Mouse (Mus musculus): ENCODE measurements around the gene Tas2r138. TPM values are rescaled to one million over a fixed set of nuclear protein-coding genes. Genes with fewer than 3 reads are reported as not detected.
"Not testable (repeated sequence)": the region's sequence is repeated elsewhere in the genome, so short reads cannot be mapped to it uniquely, and the experiment has no call there.

Tas2r138 gene
- polyA plus RNA-seq, 1 experiment from 2014 or later = not detected

DNA sequence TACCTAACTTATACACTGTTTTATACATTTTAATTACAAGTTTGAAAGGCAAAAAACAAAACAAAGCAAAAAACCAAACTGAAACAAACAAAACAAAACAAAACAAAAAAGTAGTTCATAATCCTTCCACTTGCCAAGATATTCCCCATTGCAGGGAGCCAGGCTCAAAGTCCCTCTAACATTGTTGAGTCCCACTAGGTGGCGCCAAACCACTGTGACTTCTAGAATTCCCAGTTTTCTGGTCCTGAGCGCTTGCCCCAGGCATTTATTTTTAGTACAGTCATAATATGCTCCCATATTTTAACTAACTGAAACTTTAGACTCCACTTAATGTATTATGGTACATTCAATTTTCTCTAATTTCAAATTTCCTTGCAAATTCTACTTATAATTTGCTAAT is 4.9 kb upstream of the Tas2r138 start:
- Histone ChIP-seq H3K36me3 (ENCODE audit: insufficient read depth, low read length) (no peaks in the 10 kb centered on the region), H3K9me3 (ENCODE audit: low read length) (no peaks in the 10 kb centered on the region), H3K27me3 (ENCODE audit: insufficient read depth, low read length) (no peaks in the 10 kb centered on the region), H3K4me1 (ENCODE audit: insufficient read depth, low read length) (no peaks in the 10 kb centered on the region), H3K4me2 (replicated peaks; ENCODE audit: low read depth, low read length) (no peak overlapping the region), H3K9ac (replicated peaks; ENCODE audit: low read length) (no peak overlapping the region), H3K27ac (ENCODE audit: low read length) (no peak overlapping the region), H3K4me3 (ENCODE audit: low read length) (no peak overlapping the region)
- no peak for ATAC-seq (ENCODE audit: low FRiP score, low TSS enrichment)
- WGBS = 14% methylated on average over 2 of the region's 2 CpGs

DNA sequence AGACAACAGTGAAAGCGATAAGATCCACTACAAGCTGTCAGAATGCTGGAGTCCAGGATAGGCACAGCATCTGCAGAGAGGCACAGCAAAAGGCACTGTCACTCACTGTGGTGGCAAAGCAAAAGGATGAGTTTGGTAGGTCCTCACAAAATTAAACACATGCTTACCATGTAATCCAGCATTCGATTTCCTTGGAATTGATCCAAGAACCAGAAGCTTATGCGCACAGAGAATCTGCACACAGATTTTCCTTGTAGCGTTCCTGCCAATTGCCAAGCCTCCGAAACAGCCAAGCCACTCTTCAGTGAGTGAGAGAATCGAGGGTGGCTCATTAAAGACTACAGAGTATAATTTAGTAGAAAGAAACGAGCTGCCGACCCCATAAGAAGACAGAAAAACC is 2.9 kb downstream of the Tas2r138 start:
- Histone ChIP-seq H3K36me3 (ENCODE audit: insufficient read depth, low read length) (no peaks in the 10 kb centered on the region), H3K27me3 (ENCODE audit: insufficient read depth, low read length) (no peaks in the 10 kb centered on the region), H3K4me1 (ENCODE audit: insufficient read depth, low read length) (no peaks in the 10 kb centered on the region), H3K27ac (ENCODE audit: low read length) (no peak overlapping the region), H3K4me3 (ENCODE audit: low read length) (no peak overlapping the region), H3K9ac (replicated peaks; ENCODE audit: low read length) (no peak overlapping the region), H3K4me2 (replicated peaks; ENCODE audit: low read depth, low read length) (no peak overlapping the region), H3K9me3 (ENCODE audit: low read length) (no peaks in the 10 kb centered on the region)
- ATAC-seq (ENCODE audit: low FRiP score, low TSS enrichment) = no peak
- 80% methylated on average over 8 of the region's 8 CpGs for WGBS

DNA sequence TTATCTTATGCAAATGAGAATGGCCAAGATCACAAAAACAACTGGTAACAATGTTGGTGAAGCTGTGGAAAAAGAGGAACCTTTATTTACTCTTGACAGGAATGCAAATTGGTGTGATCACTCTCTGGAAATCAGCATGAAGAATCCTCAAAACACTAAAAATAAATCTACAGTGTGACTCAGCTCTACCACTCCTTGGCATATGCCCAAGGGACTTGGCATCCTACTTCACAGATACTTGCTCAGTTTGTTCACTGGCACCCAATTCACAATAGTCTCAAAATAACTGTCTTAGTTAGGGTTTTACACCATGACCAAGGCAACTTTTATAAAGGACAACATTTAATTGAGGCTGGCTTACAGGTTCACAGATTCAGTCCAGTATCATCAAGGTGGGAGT is 5.7 kb downstream of the Tas2r138 start:
- H3K27ac ChIP-seq (ENCODE audit: low read length) = no peak overlapping the region
- H3K4me2 ChIP-seq (replicated peaks; ENCODE audit: low read depth, low read length) = no peak overlapping the region
- H3K9me3 ChIP-seq (ENCODE audit: low read length) = no peaks in the 10 kb centered on the region
- H3K4me1 ChIP-seq (ENCODE audit: insufficient read depth, low read length) = no peaks in the 10 kb centered on the region
- no peak overlapping the region for H3K4me3 ChIP-seq (ENCODE audit: low read length)
- H3K9ac ChIP-seq (replicated peaks; ENCODE audit: low read length) = no peak overlapping the region
- ATAC-seq (ENCODE audit: low FRiP score, low TSS enrichment) = no peak
- H3K36me3 ChIP-seq (ENCODE audit: insufficient read depth, low read length) = no peaks in the 10 kb centered on the region
- no peaks in the 10 kb centered on the region for H3K27me3 ChIP-seq (ENCODE audit: insufficient read depth, low read length)

DNA sequence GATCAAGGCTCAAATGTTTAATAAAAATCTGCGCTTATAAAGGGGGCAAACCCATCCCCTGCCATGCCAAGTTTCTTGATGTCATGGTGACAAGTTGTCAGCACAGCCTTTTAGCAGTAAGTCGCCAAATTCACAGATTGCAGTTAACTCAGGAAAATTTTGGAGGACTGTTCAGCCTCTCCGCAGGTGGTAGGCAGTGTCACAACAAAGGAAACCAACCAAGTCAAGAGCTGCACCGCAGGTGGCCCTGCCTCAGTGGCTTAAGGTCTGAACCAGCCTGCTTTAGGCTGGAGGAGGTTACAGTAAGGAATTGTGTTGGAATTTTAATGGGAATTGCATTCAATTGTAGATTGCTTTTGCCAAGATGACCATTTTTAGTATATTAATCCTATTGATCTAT is 14.6 kb downstream of the Tas2r138 start:
- not testable (repeated sequence) for ATAC-seq (ENCODE audit: low FRiP score, low TSS enrichment)

DNA sequence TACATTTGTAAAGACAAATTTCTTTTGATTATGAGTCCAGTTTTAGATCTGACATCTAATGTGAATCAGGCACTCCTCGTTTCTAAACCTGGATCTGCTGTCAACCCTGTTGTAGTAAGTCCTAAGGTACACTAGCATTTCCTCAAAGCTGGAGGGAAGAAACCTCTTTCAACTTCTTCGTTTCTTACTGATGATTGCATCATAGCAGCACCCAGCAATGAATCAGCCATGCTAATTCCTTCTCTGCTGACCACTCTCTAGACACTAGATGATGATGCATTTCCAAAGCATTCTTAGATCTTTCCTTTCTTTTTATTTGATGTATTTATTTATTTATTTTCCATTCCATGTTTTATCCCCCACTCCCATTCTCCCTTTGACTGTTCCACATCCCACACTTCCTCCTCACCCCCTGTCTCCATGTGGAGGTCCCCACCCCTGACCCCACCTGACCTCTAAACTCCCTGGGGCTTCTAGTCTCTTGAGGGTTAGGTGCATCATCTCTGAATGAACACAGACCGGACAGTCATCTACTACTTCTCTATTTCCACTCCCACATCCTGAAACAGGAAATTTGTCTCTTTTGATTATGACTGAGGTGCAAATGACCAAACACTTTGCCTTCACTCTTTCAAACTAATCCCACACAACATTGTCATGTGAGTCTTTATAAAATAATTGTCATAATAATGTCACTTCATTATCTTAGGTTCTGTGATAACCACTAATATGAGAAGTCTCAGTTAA is 18.1 kb downstream of the Tas2r138 start:
- WGBS = 84% methylated on average over 3 of the region's 3 CpGs

More for the DNA sequence above, 14.6 kb downstream of the Tas2r138 start:
- not testable (repeated sequence) for H3K27me3 ChIP-seq (ENCODE audit: insufficient read depth, low read length); H3K27ac ChIP-seq (ENCODE audit: low read length); H3K4me3 ChIP-seq (ENCODE audit: low read length); H3K36me3 ChIP-seq (ENCODE audit: insufficient read depth, low read length); H3K9me3 ChIP-seq (ENCODE audit: low read length); H3K9ac ChIP-seq (replicated peaks; ENCODE audit: low read length); H3K4me2 ChIP-seq (replicated peaks; ENCODE audit: low read depth, low read length); H3K4me1 ChIP-seq (ENCODE audit: insufficient read depth, low read length)
- WGBS = 33% methylated on average over 4 of the region's 4 CpGs

DNA sequence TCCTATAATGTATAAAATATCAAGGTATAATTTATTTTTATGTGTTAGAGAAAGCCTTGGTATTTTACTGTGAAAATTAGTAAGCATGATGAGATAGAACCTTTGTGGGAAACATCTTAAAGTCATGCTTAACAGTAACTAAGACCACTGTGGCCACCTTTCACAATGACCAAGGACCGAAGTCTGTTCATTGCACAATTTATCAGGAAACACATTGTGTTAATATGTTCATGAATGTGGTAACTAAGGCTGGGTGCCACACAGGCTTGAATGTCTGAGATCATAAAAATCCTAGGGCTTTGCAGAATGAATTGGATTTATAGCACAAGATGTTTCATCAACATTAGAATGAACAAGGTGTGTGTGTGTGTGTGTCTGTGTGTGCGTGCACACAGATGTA is 24.8 kb downstream of the Tas2r138 start:
- no peaks in the 10 kb centered on the region for H3K36me3 ChIP-seq (ENCODE audit: insufficient read depth, low read length)
- H3K9ac ChIP-seq (replicated peaks; ENCODE audit: low read length) = no peak overlapping the region
- no peak for ATAC-seq (ENCODE audit: low FRiP score, low TSS enrichment)
- no peak overlapping the region for H3K4me3 ChIP-seq (ENCODE audit: low read length)
- no peak overlapping the region for H3K27ac ChIP-seq (ENCODE audit: low read length)
- no peaks in the 10 kb centered on the region for H3K9me3 ChIP-seq (ENCODE audit: low read length)
- no peak overlapping the region for H3K4me2 ChIP-seq (replicated peaks; ENCODE audit: low read depth, low read length)
- H3K4me1 ChIP-seq (ENCODE audit: insufficient read depth, low read length) = no peaks in the 10 kb centered on the region
- H3K27me3 ChIP-seq (ENCODE audit: insufficient read depth, low read length) = no peaks in the 10 kb centered on the region
- WGBS = 92% methylated on average over 2 of the region's 2 CpGs

More for the DNA sequence above, 18.1 kb downstream of the Tas2r138 start:
- H3K27ac ChIP-seq (ENCODE audit: low read length) = no peak overlapping the region
- ATAC-seq (ENCODE audit: low FRiP score, low TSS enrichment) = no peak
- no peak overlapping the region for H3K4me2 ChIP-seq (replicated peaks; ENCODE audit: low read depth, low read length)
- no peaks in the 10 kb centered on the region for H3K27me3 ChIP-seq (ENCODE audit: insufficient read depth, low read length)
- no peaks in the 10 kb centered on the region for H3K9me3 ChIP-seq (ENCODE audit: low read length)
- H3K36me3 ChIP-seq (ENCODE audit: insufficient read depth, low read length) = no peaks in the 10 kb centered on the region
- no peaks in the 10 kb centered on the region for H3K4me1 ChIP-seq (ENCODE audit: insufficient read depth, low read length)
- no peak overlapping the region for H3K9ac ChIP-seq (replicated peaks; ENCODE audit: low read length)
- H3K4me3 ChIP-seq (ENCODE audit: low read length) = no peak overlapping the region

DNA sequence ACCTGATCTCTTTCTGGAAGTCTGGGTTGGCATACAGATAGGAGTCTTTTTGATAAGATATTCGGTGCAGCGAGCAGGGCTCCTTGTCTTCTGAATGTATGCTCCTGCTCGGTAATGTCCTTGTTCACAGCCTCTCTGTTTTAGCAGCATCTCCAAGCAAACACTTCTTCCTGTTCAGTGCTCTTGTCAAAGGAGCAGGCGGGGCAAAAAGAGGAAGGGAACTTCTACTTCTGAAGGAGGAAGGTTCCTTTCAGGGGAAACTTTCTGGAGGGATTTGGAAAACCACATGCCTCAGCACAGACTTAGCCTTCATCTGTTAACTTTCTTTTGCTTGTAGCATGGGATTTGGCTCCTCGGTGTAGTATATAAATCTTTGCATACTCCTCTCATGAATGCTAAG is 27.5 kb downstream of the Tas2r138 start, which contains the start of gene Clec5a:
Gene Clec5a (minus strand): TSS at position 177 of the 400 bp plus-strand sequence.
- no peaks in the 10 kb centered on the region for H3K9me3 ChIP-seq (ENCODE audit: low read length)
- H3K9ac ChIP-seq (replicated peaks; ENCODE audit: low read length) = no peak within 1 kb of the TSS
- WGBS = 80% methylated on average over 5 of the region's 5 CpGs
- H3K4me2 ChIP-seq (replicated peaks; ENCODE audit: low read depth, low read length) = no peak within 1 kb of the TSS
- no peak within 1 kb of the TSS for H3K4me3 ChIP-seq (ENCODE audit: low read length)
- no peaks in the 10 kb centered on the region for H3K36me3 ChIP-seq (ENCODE audit: insufficient read depth, low read length)
- no peaks in the 10 kb centered on the region for H3K4me1 ChIP-seq (ENCODE audit: insufficient read depth, low read length)
- H3K27ac ChIP-seq (ENCODE audit: low read length) = no peak within 1 kb of the TSS
- ATAC-seq (ENCODE audit: low FRiP score, low TSS enrichment) = no peak
- H3K27me3 ChIP-seq (ENCODE audit: insufficient read depth, low read length) = no peaks in the 10 kb centered on the region

DNA sequence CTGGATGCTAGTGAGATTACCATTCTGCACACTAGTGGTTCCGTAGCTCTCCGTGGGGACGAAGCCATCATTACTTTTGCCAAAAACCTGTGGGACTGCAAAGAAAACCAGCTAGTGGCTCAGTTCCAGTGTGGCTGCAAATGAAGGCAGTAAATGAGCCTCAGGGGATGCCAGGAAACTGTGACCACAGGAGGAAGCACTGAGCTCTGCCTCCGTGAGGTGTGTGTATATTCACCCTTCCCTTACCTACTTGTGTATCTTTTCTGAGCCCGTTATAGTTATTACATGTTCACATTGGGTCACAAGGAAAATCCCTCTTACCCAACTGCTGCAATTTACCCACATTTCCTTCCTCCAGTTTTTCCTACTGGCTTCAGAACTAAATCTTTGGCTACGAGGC is 28.8 kb downstream of the Tas2r138 start:
- Histone ChIP-seq H3K27me3 (ENCODE audit: insufficient read depth, low read length) (no peaks in the 10 kb centered on the region), H3K9ac (replicated peaks; ENCODE audit: low read length) (no peak overlapping the region), H3K4me1 (ENCODE audit: insufficient read depth, low read length) (no peaks in the 10 kb centered on the region), H3K9me3 (ENCODE audit: low read length) (no peaks in the 10 kb centered on the region), H3K4me2 (replicated peaks; ENCODE audit: low read depth, low read length) (no peak overlapping the region), H3K36me3 (ENCODE audit: insufficient read depth, low read length) (no peaks in the 10 kb centered on the region), H3K27ac (ENCODE audit: low read length) (no peak overlapping the region), H3K4me3 (ENCODE audit: low read length) (no peak overlapping the region)
- WGBS = 83% methylated on average over 6 of the region's 6 CpGs
- ATAC-seq (ENCODE audit: low FRiP score, low TSS enrichment) = no peak

DNA sequence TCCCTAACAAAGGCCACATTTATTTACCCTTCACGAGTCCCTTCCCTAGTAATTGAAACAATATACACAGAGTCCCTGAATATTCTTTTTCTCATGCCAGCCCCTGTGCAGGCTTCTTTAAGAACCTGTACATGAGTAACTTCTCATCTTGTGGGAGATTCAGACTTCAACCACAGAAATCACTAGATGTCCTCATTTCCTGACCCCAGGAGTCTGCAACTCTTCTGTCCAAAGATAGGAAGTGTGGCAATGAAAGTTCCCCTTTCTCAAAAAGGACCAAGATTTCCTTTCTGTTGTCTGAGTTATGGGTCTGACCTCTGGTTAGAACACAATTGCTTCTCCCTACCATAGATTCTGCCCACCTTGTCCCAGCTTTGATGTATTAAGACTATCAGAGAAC is 36.8 kb downstream of the Tas2r138 start:
- ATAC-seq (ENCODE audit: low FRiP score, low TSS enrichment) = no peak
- Histone ChIP-seq H3K4me1 (ENCODE audit: insufficient read depth, low read length) (no peaks in the 10 kb centered on the region), H3K27me3 (ENCODE audit: insufficient read depth, low read length) (no peaks in the 10 kb centered on the region), H3K36me3 (ENCODE audit: insufficient read depth, low read length) (no peaks in the 10 kb centered on the region), H3K4me2 (replicated peaks; ENCODE audit: low read depth, low read length) (no peak overlapping the region), H3K27ac (ENCODE audit: low read length) (no peak overlapping the region), H3K9ac (replicated peaks; ENCODE audit: low read length) (no peak overlapping the region), H3K9me3 (ENCODE audit: low read length) (no peaks in the 10 kb centered on the region), H3K4me3 (ENCODE audit: low read length) (no peak overlapping the region)
- WGBS = 74% methylated on average over 1 of the region's 1 CpGs

DNA sequence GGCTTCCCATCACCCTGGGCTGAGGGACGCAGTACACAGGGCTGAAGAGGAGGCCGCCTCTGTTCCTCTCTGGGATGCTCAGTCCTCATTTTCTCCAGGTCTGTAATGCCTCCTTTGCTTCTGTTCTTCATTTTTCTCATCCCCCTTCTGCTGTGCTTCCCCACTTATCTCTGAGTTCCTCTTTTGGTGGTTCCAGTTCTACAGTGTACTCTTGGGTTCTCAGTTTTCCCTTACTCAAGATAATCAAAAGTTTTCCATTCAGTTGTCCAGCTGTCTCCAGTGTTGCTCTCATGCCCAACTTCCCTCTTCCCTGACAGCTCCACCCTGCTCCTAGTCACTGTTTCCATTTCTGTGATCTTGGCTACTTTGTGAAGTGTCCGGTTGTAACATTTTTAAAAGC is 39.5 kb downstream of the Tas2r138 start:
- WGBS = 81% methylated on average over 3 of the region's 3 CpGs
- H3K4me2 ChIP-seq (replicated peaks; ENCODE audit: low read depth, low read length) = no peak overlapping the region
- H3K9me3 ChIP-seq (ENCODE audit: low read length) = no peaks in the 10 kb centered on the region
- no peaks in the 10 kb centered on the region for H3K27me3 ChIP-seq (ENCODE audit: insufficient read depth, low read length)
- H3K9ac ChIP-seq (replicated peaks; ENCODE audit: low read length) = no peak overlapping the region
- ATAC-seq (ENCODE audit: low FRiP score, low TSS enrichment) = no peak
- H3K27ac ChIP-seq (ENCODE audit: low read length) = no peak overlapping the region
- H3K4me3 ChIP-seq (ENCODE audit: low read length) = no peak overlapping the region
- no peaks in the 10 kb centered on the region for H3K4me1 ChIP-seq (ENCODE audit: insufficient read depth, low read length)
- no peaks in the 10 kb centered on the region for H3K36me3 ChIP-seq (ENCODE audit: insufficient read depth, low read length)

Data from kidney, embryonic 16.5 days (tissue).